Mouse (Mus musculus) cortical plate, adult 2 months (tissue): ENCODE measurements around the gene 2900026A02Rik.

Source experiments
- CTCF ChIP-seq: fragments of 200-500 bp; IDR thresholded peaks from 2 replicates; pipeline ENCODE4 v1.5.1; 2011; ENCODE audit warnings: mild to moderate bottlenecking, control low read depth, low read length; ENCODE audit not compliant: insufficient read depth; ENCODE audit errors: extremely low read depth
- POLR2A ChIP-seq: fragments of 200-500 bp; IDR thresholded peaks from 2 replicates; pipeline ENCODE4 v1.6.1; 2011; ENCODE audit warnings: mild to moderate bottlenecking, low read length, control low read depth; ENCODE audit not compliant: insufficient read depth; ENCODE audit errors: extremely low read depth

DNA sequence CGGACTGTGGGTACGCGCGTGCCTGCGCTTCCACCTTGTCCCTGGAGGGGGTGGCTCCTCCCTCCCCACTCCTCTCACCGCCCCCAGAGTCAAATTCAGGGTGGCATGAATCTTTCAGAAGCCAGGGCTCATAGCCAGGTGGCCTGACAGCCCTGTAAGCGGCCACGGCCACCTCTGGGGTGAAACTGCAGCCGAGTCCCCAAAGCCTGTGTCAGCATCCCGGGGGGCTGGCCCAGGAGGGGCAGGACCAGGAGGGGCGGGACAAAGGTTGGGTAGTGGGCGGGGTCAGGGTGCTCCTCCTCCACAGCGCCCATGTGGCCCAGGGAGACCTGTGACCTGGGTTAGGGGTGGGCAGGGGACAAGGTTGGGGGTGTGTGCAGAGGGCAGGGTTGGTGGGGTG lies 57.9 kb downstream of the 2900026A02Rik start:
- TF ChIP-seq POLR2A (no peak), CTCF (no peak)
